Mouse (Mus musculus) bone marrow macrophage, adult 2 months (primary cell): Measurements from ENCODE around the gene Ust.

Experiments used
- CTCF ChIP-seq: IDR thresholded peaks from 2 replicates; pipeline ENCODE4 v1.5.1; 2012; ENCODE audit warnings: low read depth, mild to moderate bottlenecking, low read length, moderate library complexity
- POLR2A ChIP-seq: IDR thresholded peaks from 2 replicates; pipeline ENCODE4 v1.6.1; 2012; ENCODE audit warnings: mild to moderate bottlenecking, low read depth, low read length, borderline replicate concordance

- no peak for TF ChIP-seq CTCF
- no peak for TF ChIP-seq POLR2A
These were observed 23.0 kb downstream of the Ust start for GRCm38 (mm10) chr10:8495543-8496141.
